Mouse (Mus musculus) stomach, postnatal 0 days (tissue): ENCODE results near the gene Ndufa5. TPM values are rescaled to one million over a fixed set of nuclear protein-coding genes. Genes with fewer than 3 reads are reported as not detected.

Experiments
- ATAC-seq: fragments of 200-750 bp; cut with Nextera tagmentation; 2 replicates; pipeline ENCODE4 v1.8.0; 2017; ENCODE audit not compliant: low FRiP score, low TSS enrichment
- DNase-seq: peaks from one replicate; pipeline ENCODE4 v3.0.0-alpha.2; 2016; ENCODE audit warnings: low spot score
- H3K27ac ChIP-seq: fragments of 300-500 bp; sonication (generic); replicated peaks from 2 replicates; pipeline ENCODE4 v1.5.1; 2014; ENCODE audit warnings: mild to moderate bottlenecking, control low read depth
- H3K27me3 ChIP-seq: fragments of 300-500 bp; sonication (generic); 2 replicates; pipeline ENCODE4 v1.6.1; 2014; ENCODE audit warnings: low read length; ENCODE audit not compliant: control insufficient read depth, insufficient read depth
- H3K36me3 ChIP-seq: fragments of 300-500 bp; sonication (generic); 2 replicates; pipeline ENCODE4 v1.6.1; 2014; ENCODE audit warnings: low read length, mixed read lengths; ENCODE audit not compliant: control insufficient read depth, insufficient read depth
- H3K4me1 ChIP-seq: fragments of 300-500 bp; sonication (generic); replicated peaks from 2 replicates; pipeline ENCODE4 v1.6.1; 2014; ENCODE audit warnings: antibody characterized with exemption; ENCODE audit not compliant: control insufficient read depth, insufficient read depth
- H3K4me2 ChIP-seq: fragments of 300-500 bp; sonication (generic); replicated peaks from 2 replicates; pipeline ENCODE4 v1.6.1; 2014; ENCODE audit warnings: low read depth, mild to moderate bottlenecking, control low read depth, moderate library complexity
- H3K4me3 ChIP-seq: fragments of 300-500 bp; sonication (generic); 2 replicates; pipeline ENCODE4 v1.5.1; 2014; ENCODE audit warnings: low read depth, low read length, control low read depth
- H3K9ac ChIP-seq: fragments of 300-500 bp; sonication (generic); 2 replicates; pipeline ENCODE4 v1.6.1; 2014; ENCODE audit warnings: mild to moderate bottlenecking, low read length, control low read depth, mixed read lengths
- H3K9me3 ChIP-seq: fragments of 300-500 bp; sonication (generic); 2 replicates; pipeline ENCODE4 v1.6.1; 2016; ENCODE audit warnings: low read length; ENCODE audit not compliant: control insufficient read depth
- CTCF ChIP-seq: IDR thresholded peaks from 2 replicates; pipeline ENCODE4 v1.5.1; 2016; ENCODE audit warnings: antibody characterized with exemption, low read depth, mild to moderate bottlenecking, moderate library complexity
- EP300 ChIP-seq: optimal IDR thresholded peaks from 2 replicates; pipeline ENCODE3; 2016; ENCODE audit warnings: antibody characterized with exemption
- WGBS: fragments of 180-500 bp; shearing (Covaris S2); extraction: QIAGEN DNeasy Blood & Tissue Kit; methylation state at CpG from one replicate; pipeline ENCODE4 v1.1.7; 2014; 5-methylcytosine and 5-hydroxymethylcytosine counted together
- polyA plus RNA-seq: library from polyadenylated mRNA; unstranded; fragments of >200 nt; fragmentation: Nextera tagmentation; extraction: Ambion mirVana; gene quantifications from 2 replicates; pipeline ENCODE4 v1.2.1, GENCODE M21; 2015

The Ndufa5 gene
- polyA plus RNA-seq, 1 experiment from 2014 or later: 442 TPM

- Histone ChIP-seq H3K4me1 (no peaks in the 10 kb centered on the region), H3K9me3 (no peaks in the 10 kb centered on the region), H3K9ac (no peak overlapping the region), H3K27me3 (no peaks in the 10 kb centered on the region), H3K4me2 (no peak overlapping the region), H3K36me3 (no peaks in the 10 kb centered on the region), H3K4me3 (no peak overlapping the region), H3K27ac (no peak overlapping the region)
- 64% methylated on average over 2 of the region's 2 CpGs for WGBS
- DNase-seq (no peak), ATAC-seq (no peak)
- no peak for TF ChIP-seq CTCF
- TF ChIP-seq EP300: no peak
These were observed 22.0 kb upstream of the Ndufa5 start for GRCm38 (mm10) chr6:24549801-24550200.

DNA sequence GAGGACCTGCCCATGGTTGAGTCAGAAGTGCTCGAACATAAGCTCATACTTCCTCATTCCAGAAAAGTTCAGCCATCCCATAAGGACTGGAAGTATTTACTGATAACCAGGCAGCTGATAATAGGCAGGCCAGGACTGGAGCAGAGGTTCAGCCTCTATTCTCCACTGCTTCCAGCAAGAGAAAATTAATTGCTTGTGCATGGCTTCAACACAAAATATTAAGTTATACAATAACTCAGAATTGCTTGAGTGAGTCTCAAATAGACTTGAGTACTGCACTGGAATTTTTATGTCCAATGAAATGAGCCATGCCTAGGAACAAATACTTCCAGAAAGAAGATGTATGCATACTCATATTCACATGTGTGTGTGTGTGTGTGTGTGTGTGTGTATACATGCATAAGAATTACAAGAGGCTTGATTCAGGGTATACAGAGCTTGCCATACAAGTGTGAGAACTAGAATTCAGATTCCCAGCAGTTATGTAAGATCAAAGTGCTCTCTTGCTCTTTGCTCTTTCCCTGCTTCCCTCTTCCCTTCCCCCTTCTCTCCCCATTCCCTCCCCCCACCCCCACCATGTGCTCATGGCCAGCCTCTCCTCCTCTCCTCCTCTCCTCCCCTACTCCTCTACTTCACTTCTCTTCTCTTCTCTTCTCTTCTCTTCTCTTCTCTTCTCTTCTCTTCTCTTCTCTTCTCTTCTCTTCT is 19.1 kb upstream of the Ndufa5 start:
- Histone ChIP-seq H3K36me3 (no peaks in the 10 kb centered on the region), H3K27ac (peak overlapping the region; percentile 69), H3K27me3 (no peaks in the 10 kb centered on the region), H3K4me3 (no peak overlapping the region), H3K9me3 (no peaks in the 10 kb centered on the region), H3K4me1 (no peaks in the 10 kb centered on the region), H3K4me2 (no peak overlapping the region), H3K9ac (no peak overlapping the region)
- ATAC-seq: peak; percentile 99
- peak; percentile 34 for DNase-seq
- TF ChIP-seq EP300 (no peak), CTCF (no peak)
- WGBS: 40% methylated on average over 1 of the region's 1 CpGs

- DNase-seq (no peak), ATAC-seq (no peak)
- no peaks in the 10 kb centered on the region for H3K4me1 ChIP-seq
- no peaks in the 10 kb centered on the region for H3K9me3 ChIP-seq
- H3K36me3 ChIP-seq: no peaks in the 10 kb centered on the region
- H3K27ac ChIP-seq: no peak overlapping the region
- H3K4me3 ChIP-seq: no peak overlapping the region
- H3K4me2 ChIP-seq: no peak overlapping the region
- TF ChIP-seq CTCF: no peak
- no peak for TF ChIP-seq EP300
- WGBS: 64% methylated on average over 6 of the region's 6 CpGs
- H3K9ac ChIP-seq: no peak overlapping the region
- H3K27me3 ChIP-seq: no peaks in the 10 kb centered on the region
These were observed 15.3 kb upstream of the Ndufa5 start for GRCm38 (mm10) chr6:24543119-24543591.

DNA sequence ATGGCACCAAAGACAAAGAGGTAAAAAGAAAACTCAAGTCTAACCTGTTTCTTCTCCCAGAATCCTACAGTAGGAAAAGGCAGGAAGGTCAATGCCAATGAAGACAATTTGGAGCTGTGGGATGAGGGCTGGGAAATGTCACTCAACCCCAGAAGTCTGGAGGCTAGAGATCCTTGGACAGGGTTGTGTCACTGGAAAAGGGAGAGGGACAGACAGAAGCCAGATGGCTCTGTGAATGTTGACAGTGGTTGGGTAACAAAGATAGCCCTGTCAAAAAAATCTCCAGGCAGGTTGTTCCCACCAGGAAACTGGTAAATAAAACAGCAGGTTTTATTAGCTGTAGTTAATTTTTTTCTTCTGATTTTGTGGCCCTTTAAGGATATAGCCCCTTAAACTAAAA is 14.6 kb upstream of the Ndufa5 start:
- Histone ChIP-seq H3K27ac (no peak overlapping the region), H3K4me3 (no peak overlapping the region), H3K4me2 (no peak overlapping the region), H3K4me1 (no peaks in the 10 kb centered on the region), H3K27me3 (no peaks in the 10 kb centered on the region), H3K9me3 (no peaks in the 10 kb centered on the region), H3K9ac (no peak overlapping the region), H3K36me3 (no peaks in the 10 kb centered on the region)
- no peak for ATAC-seq
- no peak for DNase-seq
- TF ChIP-seq CTCF (no peak), EP300 (no peak)

- H3K4me1 ChIP-seq: no peaks in the 10 kb centered on the region
- DNase-seq (no peak), ATAC-seq (no peak)
- no peaks in the 10 kb centered on the region for H3K36me3 ChIP-seq
- no peak overlapping the region for H3K9ac ChIP-seq
- no peak overlapping the region for H3K27ac ChIP-seq
- no peak for TF ChIP-seq CTCF
- TF ChIP-seq EP300: no peak
- no peaks in the 10 kb centered on the region for H3K9me3 ChIP-seq
- no peaks in the 10 kb centered on the region for H3K27me3 ChIP-seq
- no peak overlapping the region for H3K4me2 ChIP-seq
- WGBS: 61% methylated on average over 4 of the region's 4 CpGs
- H3K4me3 ChIP-seq: no peak overlapping the region
These were observed 12.3 kb upstream of the Ndufa5 start for GRCm38 (mm10) chr6:24540106-24540505.

- WGBS: 91% methylated on average over 3 of the region's 3 CpGs
- Histone ChIP-seq H3K9ac (no peak overlapping the region), H3K4me1 (no peaks in the 10 kb centered on the region), H3K9me3 (no peaks in the 10 kb centered on the region), H3K4me2 (no peak overlapping the region), H3K27ac (no peak overlapping the region), H3K36me3 (no peaks in the 10 kb centered on the region), H3K27me3 (no peaks in the 10 kb centered on the region), H3K4me3 (no peak overlapping the region)
- no peak for DNase-seq
- TF ChIP-seq EP300 (no peak), CTCF (no peak)
- no peak for ATAC-seq
These were observed 10.6 kb upstream of the Ndufa5 start for GRCm38 (mm10) chr6:24538435-24538834.
